Mouse (Mus musculus): ENCODE data around the gene Cip2a. TPM values are rescaled to one million over a fixed set of nuclear protein-coding genes. Genes with fewer than 3 reads are reported as not detected.

Cip2a gene
- total RNA-seq, 2 experiments from 2014 or later = 2.2 to 3.4 TPM

Other genes starting within 250 kb of the Cip2a start
- under 1 TPM in 1 of 2 experiments, not detected in 1; 0.07 TPM for gene Trat1, start 222.2 kb upstream of the Cip2a start, total RNA-seq (2021)
- gene Retnlb, start 177.3 kb upstream of the Cip2a start, total RNA-seq (2021) = not detected
- gene Retnla, start 151.6 kb upstream of the Cip2a start, total RNA-seq (2021) = not detected
- not detected for gene Retnlg, start 121.6 kb upstream of the Cip2a start, total RNA-seq (2021)
- 10 to 100 TPM; 78.3 to 85.7 TPM for gene Dzip3, start within 50 bp of the Cip2a start, total RNA-seq (2021)
- under 1 TPM; 0.56 to 0.60 TPM for gene Myh15, start 63.3 kb downstream of the Cip2a start, total RNA-seq (2021)

All from left cerebral cortex, adult 18-20 months (tissue).